Mouse (Mus musculus) stomach, embryonic 16.5 days (tissue): ENCODE data around the gene Gli3. TPM values are rescaled to one million over a fixed set of nuclear protein-coding genes. Genes with fewer than 3 reads are reported as not detected.

Experiments used
- ATAC-seq: fragments of 200-750 bp; cut with Nextera tagmentation; 2 replicates; pipeline ENCODE4 v1.8.0; 2017; ENCODE audit warnings: moderate number of reproducible peaks, moderate TSS enrichment; ENCODE audit not compliant: insufficient read depth, low FRiP score
- H3K27ac ChIP-seq: fragments of 300-500 bp; sonication (generic); 2 replicates; pipeline ENCODE4 v1.5.1; 2014; ENCODE audit warnings: low read length
- H3K27me3 ChIP-seq: fragments of 300-500 bp; sonication (generic); 2 replicates; pipeline ENCODE4 v1.6.1; 2014; ENCODE audit warnings: low read length, control low read depth, mixed read lengths; ENCODE audit not compliant: control insufficient read depth, insufficient read depth
- H3K36me3 ChIP-seq: fragments of 300-500 bp; sonication (generic); 2 replicates; pipeline ENCODE4 v1.6.1; 2014; ENCODE audit warnings: low read length; ENCODE audit not compliant: control insufficient read depth, insufficient read depth
- H3K4me1 ChIP-seq: fragments of 300-500 bp; sonication (generic); 2 replicates; pipeline ENCODE4 v1.6.1; 2014; ENCODE audit warnings: low read length, control low read depth, mixed read lengths; ENCODE audit not compliant: control insufficient read depth, insufficient read depth
- H3K4me2 ChIP-seq: fragments of 300-500 bp; sonication (generic); 2 replicates; pipeline ENCODE4 v1.6.1; 2014; ENCODE audit warnings: low read depth, low read length, mixed read lengths
- H3K4me3 ChIP-seq: fragments of 300-500 bp; sonication (generic); replicated peaks from 2 replicates; pipeline ENCODE4 v1.5.1; 2014; ENCODE audit warnings: mild to moderate bottlenecking, low read length
- H3K9ac ChIP-seq: fragments of 300-500 bp; sonication (generic); 2 replicates; pipeline ENCODE4 v1.6.1; 2014; ENCODE audit warnings: low read length
- H3K9me3 ChIP-seq: fragments of 300-500 bp; sonication (generic); replicated peaks from 2 replicates; pipeline ENCODE4 v1.6.1; 2016; ENCODE audit warnings: low read length, control low read depth; ENCODE audit not compliant: control insufficient read depth
- WGBS: fragments of 180-500 bp; shearing (Covaris S2); extraction: QIAGEN DNeasy Blood & Tissue Kit; methylation state at CpG from one replicate; pipeline ENCODE4 v1.1.7; 2014; 5-methylcytosine and 5-hydroxymethylcytosine counted together
- polyA plus RNA-seq: library from polyadenylated mRNA; unstranded; fragments of >200 nt; fragmentation: Nextera tagmentation; extraction: Ambion mirVana; gene quantifications from 2 replicates; pipeline ENCODE4 v1.2.1, GENCODE M21; 2015

Gli3 gene
- polyA plus RNA-seq, 1 experiment from 2014 or later: 14.3 TPM

DNA sequence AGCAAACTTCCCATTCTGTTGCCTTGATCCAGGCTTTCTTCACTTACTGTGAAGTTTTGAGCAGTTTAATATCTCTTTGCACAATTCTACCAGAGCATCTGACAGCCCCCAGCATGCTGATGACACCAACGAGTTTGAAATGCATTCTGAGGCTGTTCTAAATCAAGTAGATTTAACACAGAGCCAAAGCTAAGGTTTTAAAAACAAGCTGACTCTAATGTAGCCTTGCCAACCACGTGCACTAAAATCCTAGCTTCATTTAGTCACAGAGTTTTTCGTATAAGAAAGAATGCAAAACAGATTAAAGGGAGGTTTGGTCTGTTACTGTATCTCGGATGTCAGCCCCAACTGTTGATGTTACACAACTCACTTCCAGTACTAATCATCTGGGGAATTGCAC, 279.7 kb downstream of the Gli3 start:
- Histone ChIP-seq H3K27ac (peak overlapping the region; percentile 40), H3K4me3 (no peak overlapping the region), H3K36me3 (no peaks in the 10 kb centered on the region), H3K4me1 (no peaks in the 10 kb centered on the region), H3K9me3 (0 out of 2 replicates have a peak, but pooled peaks cover 4% of the 10 kb centered on the region), H3K27me3 (no peaks in the 10 kb centered on the region), H3K4me2 (no peak overlapping the region), H3K9ac (no peak overlapping the region)
- no peak for ATAC-seq
- 39% methylated on average over 4 of the region's 4 CpGs for WGBS

DNA sequence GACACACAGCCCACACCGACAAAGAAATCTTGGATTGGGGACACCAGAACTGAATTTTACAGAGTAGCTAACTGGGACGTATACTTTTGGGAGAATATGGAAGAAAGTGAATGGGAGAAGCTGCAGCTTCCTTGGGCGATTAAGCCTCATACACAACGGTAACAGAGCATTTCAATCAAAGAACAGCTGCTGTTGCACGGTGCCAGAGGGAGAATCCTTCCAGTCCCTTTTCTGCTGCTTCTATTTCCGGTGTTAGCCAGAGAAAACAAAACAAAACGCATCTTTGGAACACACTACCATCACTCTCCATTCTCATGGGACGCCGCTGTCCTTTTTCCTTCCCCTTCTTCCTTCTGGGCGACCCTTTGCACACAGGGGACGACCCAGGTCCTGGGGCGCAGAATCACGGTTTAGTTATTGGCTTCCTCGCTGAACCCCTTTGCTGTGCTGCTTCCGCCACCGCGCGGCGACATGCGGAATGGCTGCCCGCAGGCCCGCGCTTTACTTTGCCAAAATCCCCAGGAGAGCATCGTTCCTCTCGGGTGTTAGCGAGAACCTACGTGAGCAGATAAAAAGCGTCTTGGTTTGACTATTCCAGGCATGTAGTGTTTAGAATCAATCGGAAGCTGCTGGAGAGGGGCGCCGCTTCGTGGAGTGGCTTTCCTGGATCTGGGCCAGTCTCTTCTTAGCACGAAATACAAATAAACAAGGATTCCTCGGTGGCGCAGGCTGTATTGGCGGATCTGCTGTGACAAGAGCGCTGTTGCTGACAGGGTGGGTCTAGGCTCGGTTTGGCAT, 296.0 kb downstream of the Gli3 start:
- 3% methylated on average over 38 of the region's 38 CpGs for WGBS
- peak; percentile 85 for ATAC-seq
- Histone ChIP-seq H3K9me3 (no peaks in the 10 kb centered on the region), H3K4me2 (peak overlapping the region; percentile 58), H3K9ac (peak overlapping the region; percentile 64), H3K4me3 (peak overlapping the region; percentile 42), H3K27ac (peak overlapping the region; percentile 58), H3K4me1 (peaks cover 10% of the 10 kb centered on the region), H3K36me3 (no peaks in the 10 kb centered on the region), H3K27me3 (no peaks in the 10 kb centered on the region)

DNA sequence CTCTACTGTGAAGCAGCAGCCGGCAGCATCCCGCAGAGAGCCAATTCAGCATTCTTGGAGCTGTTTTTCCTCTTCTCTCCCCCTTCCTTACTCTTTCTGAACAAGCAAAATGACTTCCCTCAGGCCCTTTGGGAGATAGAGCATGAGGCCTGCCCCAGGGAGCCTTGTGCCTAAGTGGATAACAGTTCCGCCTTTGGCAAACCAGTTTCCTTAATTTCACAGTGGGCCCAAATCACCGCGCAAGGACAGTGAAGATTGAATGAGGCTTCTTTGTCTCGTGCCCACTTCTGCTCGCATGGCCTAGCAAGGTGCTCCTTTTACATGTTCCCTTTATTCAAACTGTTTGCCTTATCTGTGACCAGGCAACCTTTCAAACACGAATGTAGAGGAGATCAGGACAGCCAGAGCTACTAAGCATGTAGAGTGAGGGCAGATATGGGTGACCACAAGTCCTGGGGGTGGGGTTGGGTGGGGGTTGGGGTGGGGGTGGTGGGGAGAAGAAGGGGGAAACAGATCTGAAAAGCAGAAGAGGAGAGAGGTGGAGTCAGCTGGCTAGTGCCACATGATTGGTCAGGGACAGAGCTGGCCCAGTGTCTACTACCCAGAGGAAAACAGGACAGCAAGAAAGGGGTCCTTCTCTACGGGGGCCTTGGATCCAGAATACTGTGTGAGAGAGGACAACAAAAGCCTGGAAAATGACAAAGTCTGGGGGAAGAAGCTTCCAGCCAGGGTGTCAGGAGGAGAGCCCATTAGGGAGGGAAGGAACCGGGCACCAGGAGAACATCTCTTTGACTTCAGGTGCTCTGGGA, 296.8 kb downstream of the Gli3 start:
- Histone ChIP-seq H3K27me3 (no peaks in the 10 kb centered on the region), H3K4me1 (peaks cover 10% of the 10 kb centered on the region), H3K9me3 (no peaks in the 10 kb centered on the region), H3K9ac (peak overlapping the region; percentile 64), H3K4me2 (peak overlapping the region; percentile 58), H3K4me3 (peak overlapping the region; percentile 42), H3K36me3 (no peaks in the 10 kb centered on the region), H3K27ac (peak overlapping the region; percentile 58)
- ATAC-seq: no peak
- 39% methylated on average over 10 of the region's 10 CpGs for WGBS

DNA sequence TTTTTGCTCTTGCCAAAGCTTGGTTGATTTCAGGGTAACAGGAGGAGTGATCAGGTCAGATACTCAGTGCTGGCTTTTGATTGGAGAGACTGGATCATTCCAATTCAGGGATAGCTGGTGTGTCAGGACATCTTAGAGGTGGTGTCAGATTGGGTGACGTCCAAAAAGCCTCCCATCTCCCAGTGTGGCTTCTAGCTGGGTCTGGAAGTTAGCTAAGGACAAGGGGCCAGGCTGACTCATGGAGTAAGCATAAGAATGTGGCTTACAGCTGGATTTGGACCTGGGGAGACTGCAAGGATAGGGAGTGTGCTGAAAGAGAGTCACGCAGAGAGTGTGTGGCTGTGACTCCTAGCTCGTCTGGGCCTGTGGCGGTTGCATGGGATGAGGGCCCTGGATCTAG, 299.3 kb downstream of the Gli3 start:
- H3K9me3 ChIP-seq: no peaks in the 10 kb centered on the region
- no peaks in the 10 kb centered on the region for H3K36me3 ChIP-seq
- no peak overlapping the region for H3K27ac ChIP-seq
- H3K4me3 ChIP-seq: no peak overlapping the region
- no peak for ATAC-seq
- no peaks in the 10 kb centered on the region for H3K27me3 ChIP-seq
- no peak overlapping the region for H3K9ac ChIP-seq
- peaks cover 10% of the 10 kb centered on the region for H3K4me1 ChIP-seq
- H3K4me2 ChIP-seq: no peak overlapping the region
- WGBS: 88% methylated on average over 4 of the region's 4 CpGs

DNA sequence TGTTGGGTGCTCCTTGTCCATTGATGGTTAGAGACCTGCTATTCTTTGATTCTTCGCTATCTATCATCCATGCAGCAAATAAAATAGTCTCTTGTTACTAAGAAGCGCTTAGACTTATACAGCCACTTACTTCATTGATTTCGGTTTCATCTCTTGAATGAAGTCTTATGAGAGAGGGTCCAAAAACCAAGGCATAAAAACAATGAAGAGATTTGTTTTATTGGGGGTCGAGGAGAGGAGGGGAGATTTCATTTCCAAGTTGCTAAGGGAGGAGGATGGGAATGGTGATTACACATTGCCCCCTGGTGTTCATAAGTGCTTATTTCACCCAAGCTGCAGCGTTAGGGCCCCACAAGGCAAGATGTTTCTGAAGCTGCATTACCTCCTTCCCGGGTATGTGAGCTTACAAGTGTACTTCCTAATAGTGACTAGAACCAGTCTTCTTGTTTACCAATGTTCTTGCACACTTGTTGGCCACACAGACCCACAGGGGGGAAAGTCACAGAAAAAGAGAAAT, 299.9 kb downstream of the Gli3 start:
- ATAC-seq: no peak
- H3K4me2 ChIP-seq: no peak overlapping the region
- no peaks in the 10 kb centered on the region for H3K27me3 ChIP-seq
- WGBS: 42% methylated on average over 6 of the region's 6 CpGs
- H3K27ac ChIP-seq: no peak overlapping the region
- no peak overlapping the region for H3K4me3 ChIP-seq
- no peaks in the 10 kb centered on the region for H3K9me3 ChIP-seq
- no peak overlapping the region for H3K9ac ChIP-seq
- H3K4me1 ChIP-seq: peaks cover 10% of the 10 kb centered on the region
- H3K36me3 ChIP-seq: no peaks in the 10 kb centered on the region

DNA sequence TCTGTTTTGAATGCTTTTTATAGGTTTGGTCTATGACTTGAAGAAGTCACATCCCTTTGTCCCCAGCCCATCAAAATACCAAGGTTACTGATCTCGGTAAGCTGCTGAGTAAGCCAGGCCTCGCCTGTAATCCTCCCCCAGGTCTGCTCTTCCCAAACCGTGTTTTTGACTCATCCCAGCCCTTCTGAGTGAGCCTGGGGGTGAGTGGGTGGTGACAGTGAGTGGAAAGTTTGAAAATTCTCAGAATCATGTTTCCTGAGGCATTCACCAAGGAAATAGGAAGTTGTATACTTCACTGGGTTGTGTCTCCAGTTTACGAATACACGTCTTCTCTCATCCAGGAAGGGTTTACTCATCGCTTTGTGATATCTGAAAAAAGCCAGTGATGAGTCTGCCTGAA, 314.6 kb downstream of the Gli3 start:
- Histone ChIP-seq H3K27ac (no peak overlapping the region), H3K9me3 (no peaks in the 10 kb centered on the region), H3K4me3 (no peak overlapping the region), H3K27me3 (no peaks in the 10 kb centered on the region), H3K9ac (no peak overlapping the region), H3K4me2 (no peak overlapping the region), H3K36me3 (no peaks in the 10 kb centered on the region), H3K4me1 (no peaks in the 10 kb centered on the region)
- 80% methylated on average over 6 of the region's 6 CpGs for WGBS
- ATAC-seq: no peak
